Mouse (Mus musculus) hindbrain, embryonic 15.5 days (tissue): ENCODE measurements around the gene Svopl. TPM values are rescaled to one million over a fixed set of nuclear protein-coding genes. Genes with fewer than 3 reads are reported as not detected.

Experiments used
- ATAC-seq: fragments of 200-750 bp; cut with Nextera tagmentation; 2 replicates; pipeline ENCODE4 v1.8.0; 2017; ENCODE audit warnings: low read depth, moderate number of reproducible peaks, moderate TSS enrichment; ENCODE audit not compliant: low FRiP score
- H3K27ac ChIP-seq: fragments of 300-500 bp; sonication (generic); replicated peaks from 2 replicates; pipeline ENCODE4 v1.5.1; 2015; ENCODE audit warnings: mild to moderate bottlenecking, inconsistent platforms
- H3K27me3 ChIP-seq: fragments of 300-500 bp; sonication (generic); 2 replicates; pipeline ENCODE4 v1.6.1; 2015; ENCODE audit warnings: control low read depth, inconsistent platforms
- H3K36me3 ChIP-seq: fragments of 300-500 bp; sonication (generic); 2 replicates; pipeline ENCODE4 v1.6.1; 2015; ENCODE audit warnings: control low read depth, inconsistent platforms
- H3K4me1 ChIP-seq: fragments of 300-500 bp; sonication (generic); replicated peaks from 2 replicates; pipeline ENCODE4 v1.6.1; 2015; ENCODE audit warnings: control low read depth, inconsistent platforms
- H3K4me2 ChIP-seq: fragments of 300-500 bp; sonication (generic); 2 replicates; pipeline ENCODE4 v1.6.1; 2015; ENCODE audit warnings: moderate library complexity, mild to moderate bottlenecking, inconsistent platforms
- H3K4me3 ChIP-seq: fragments of 300-500 bp; sonication (generic); 2 replicates; pipeline ENCODE4 v1.5.1; 2015; ENCODE audit warnings: mild to moderate bottlenecking, inconsistent platforms
- H3K9ac ChIP-seq: fragments of 300-500 bp; sonication (generic); 2 replicates; pipeline ENCODE4 v1.6.1; 2015; ENCODE audit warnings: inconsistent platforms
- H3K9me3 ChIP-seq: fragments of 300-500 bp; sonication (generic); 2 replicates; pipeline ENCODE4 v1.6.1; 2016; ENCODE audit warnings: control low read depth, inconsistent platforms
- WGBS: fragments of 180-500 bp; shearing (Covaris S2); methylation state at CpG from one replicate; pipeline ENCODE4 v1.1.7; 2015; 5-methylcytosine and 5-hydroxymethylcytosine counted together
- polyA plus RNA-seq: library from polyadenylated mRNA; unstranded; fragments of >200 nt; fragmentation: Nextera tagmentation; extraction: Ambion mirVana; gene quantifications from 2 replicates; pipeline ENCODE4 v1.2.1, GENCODE M21; 2015

The Svopl gene
- polyA plus RNA-seq, 1 experiment from 2014 or later, result 0.96 TPM

GRCm38 (mm10) chr6:38065122-38065500 is 18.3 kb upstream of the Svopl start:
- Histone ChIP-seq H3K4me3 (no peak overlapping the region), H3K9me3 (no peaks in the 10 kb centered on the region), H3K27me3 (no peaks in the 10 kb centered on the region), H3K4me2 (no peak overlapping the region), H3K4me1 (peaks cover 11% of the 10 kb centered on the region), H3K36me3 (no peaks in the 10 kb centered on the region), H3K9ac (no peak overlapping the region), H3K27ac (no peak overlapping the region)
- WGBS, result 57% methylated on average over 3 of the region's 3 CpGs
- peak; percentile 21; the same call in 1 of the 2 replicates for ATAC-seq

- Histone ChIP-seq H3K27me3 (no peaks in the 10 kb centered on the region), H3K4me2 (no peak overlapping the region), H3K36me3 (no peaks in the 10 kb centered on the region), H3K9me3 (no peaks in the 10 kb centered on the region), H3K4me1 (peaks cover 11% of the 10 kb centered on the region), H3K4me3 (no peak overlapping the region), H3K27ac (no peak overlapping the region), H3K9ac (no peak overlapping the region)
- 67% methylated on average over 2 of the region's 2 CpGs for WGBS
- no peak for ATAC-seq
These were observed 17.8 kb upstream of the Svopl start for GRCm38 (mm10) chr6:38064621-38065020.

- Histone ChIP-seq H3K9me3 (no peaks in the 10 kb centered on the region), H3K27ac (no peak overlapping the region), H3K4me3 (no peak overlapping the region), H3K4me2 (no peak overlapping the region), H3K36me3 (no peaks in the 10 kb centered on the region), H3K9ac (no peak overlapping the region), H3K27me3 (no peaks in the 10 kb centered on the region), H3K4me1 (no peaks in the 10 kb centered on the region)
- ATAC-seq, result no peak
- 62% methylated on average over 5 of the region's 5 CpGs for WGBS
These were observed 12.0 kb upstream of the Svopl start for GRCm38 (mm10) chr6:38058805-38059204.

GRCm38 (mm10) chr6:38055471-38056330 is 8.9 kb upstream of the Svopl start:
- WGBS, result 84% methylated on average over 15 of the region's 15 CpGs
- Histone ChIP-seq H3K36me3 (no peaks in the 10 kb centered on the region), H3K9me3 (no peaks in the 10 kb centered on the region), H3K4me2 (no peak overlapping the region), H3K9ac (no peak overlapping the region), H3K4me1 (no peaks in the 10 kb centered on the region), H3K27me3 (no peaks in the 10 kb centered on the region), H3K4me3 (no peak overlapping the region), H3K27ac (no peak overlapping the region)
- no peak for ATAC-seq

GRCm38 (mm10) chr6:38049601-38050000 is 2.8 kb upstream of the Svopl start:
- Histone ChIP-seq H3K9ac (no peak overlapping the region), H3K4me1 (no peaks in the 10 kb centered on the region), H3K4me3 (no peak overlapping the region), H3K4me2 (no peak overlapping the region), H3K27me3 (no peaks in the 10 kb centered on the region), H3K9me3 (no peaks in the 10 kb centered on the region), H3K36me3 (no peaks in the 10 kb centered on the region), H3K27ac (no peak overlapping the region)
- ATAC-seq, result no peak
- 93% methylated on average over 6 of the region's 6 CpGs for WGBS

- Histone ChIP-seq H3K4me2 (no peak overlapping the region), H3K4me3 (no peak overlapping the region), H3K9me3 (no peaks in the 10 kb centered on the region), H3K9ac (no peak overlapping the region), H3K36me3 (no peaks in the 10 kb centered on the region), H3K27ac (no peak overlapping the region), H3K4me1 (no peaks in the 10 kb centered on the region), H3K27me3 (no peaks in the 10 kb centered on the region)
- no peak for ATAC-seq
- WGBS, result 49% methylated on average over 6 of the region's 6 CpGs
These were observed 2.2 kb upstream of the Svopl start for GRCm38 (mm10) chr6:38048800-38049561.

- Histone ChIP-seq H3K27ac (no peak overlapping the region), H3K27me3 (no peaks in the 10 kb centered on the region), H3K4me3 (no peak overlapping the region), H3K36me3 (no peaks in the 10 kb centered on the region), H3K9me3 (no peaks in the 10 kb centered on the region), H3K4me2 (no peak overlapping the region), H3K9ac (no peak overlapping the region), H3K4me1 (no peaks in the 10 kb centered on the region)
- no peak for ATAC-seq
- 86% methylated on average over 4 of the region's 4 CpGs for WGBS
These were observed 1.2 kb upstream of the Svopl start for GRCm38 (mm10) chr6:38048003-38048402.

GRCm38 (mm10) chr6:38032801-38033566 is 13.8 kb downstream of the Svopl start:
- no peak overlapping the region for H3K4me3 ChIP-seq
- H3K4me2 ChIP-seq, result no peak overlapping the region
- no peaks in the 10 kb centered on the region for H3K36me3 ChIP-seq
- no peak overlapping the region for H3K27ac ChIP-seq
- H3K9me3 ChIP-seq, result no peaks in the 10 kb centered on the region
- WGBS, result 59% methylated on average over 5 of the region's 5 CpGs
- 0 out of 2 replicates have a peak, but pooled peaks cover 14% of the 10 kb centered on the region for H3K4me1 ChIP-seq
- ATAC-seq, result no peak
- H3K27me3 ChIP-seq, result no peaks in the 10 kb centered on the region
- H3K9ac ChIP-seq, result no peak overlapping the region

GRCm38 (mm10) chr6:38031924-38032540 is 14.8 kb downstream of the Svopl start:
- Histone ChIP-seq H3K9me3 (no peaks in the 10 kb centered on the region), H3K4me1 (0 out of 2 replicates have a peak, but pooled peaks cover 14% of the 10 kb centered on the region), H3K27me3 (no peaks in the 10 kb centered on the region), H3K4me2 (no peak overlapping the region), H3K9ac (no peak overlapping the region), H3K4me3 (no peak overlapping the region), H3K27ac (no peak overlapping the region), H3K36me3 (no peaks in the 10 kb centered on the region)
- WGBS, result 65% methylated on average over 7 of the region's 7 CpGs
- ATAC-seq, result no peak

- Histone ChIP-seq H3K4me2 (no peak overlapping the region), H3K9me3 (no peaks in the 10 kb centered on the region), H3K36me3 (no peaks in the 10 kb centered on the region), H3K9ac (no peak overlapping the region), H3K4me3 (no peak overlapping the region), H3K27me3 (no peaks in the 10 kb centered on the region), H3K27ac (no peak overlapping the region), H3K4me1 (0 out of 2 replicates have a peak, but pooled peaks cover 17% of the 10 kb centered on the region)
- ATAC-seq, result no peak
- 64% methylated on average over 2 of the region's 2 CpGs for WGBS
These were observed 18.6 kb downstream of the Svopl start for GRCm38 (mm10) chr6:38028205-38028604.

GRCm38 (mm10) chr6:38027771-38028170 is 19.0 kb downstream of the Svopl start:
- Histone ChIP-seq H3K9me3 (no peaks in the 10 kb centered on the region), H3K27ac (no peak overlapping the region), H3K4me3 (no peak overlapping the region), H3K4me1 (0 out of 2 replicates have a peak, but pooled peaks cover 16% of the 10 kb centered on the region), H3K9ac (no peak overlapping the region), H3K4me2 (no peak overlapping the region), H3K27me3 (no peaks in the 10 kb centered on the region), H3K36me3 (no peaks in the 10 kb centered on the region)
- WGBS, result 33% methylated on average over 1 of the region's 1 CpGs
- no peak for ATAC-seq
